Mouse (Mus musculus) layer of hippocampus, postnatal 14 days (tissue): ENCODE results near the gene Cspg4. TPM values are rescaled to one million over a fixed set of nuclear protein-coding genes. Genes with fewer than 3 reads are reported as not detected.

Experiments used
- DNase-seq, 2 experiments: peaks; one replicate each; pipeline ENCODE4 v3.0.0; 2021 to 2022; ENCODE audit warnings: low spot score in 2 of 2, mixed read lengths in 1 of 2
- total RNA-seq, 2 experiments: library from RNA; stranded (reverse); gene quantifications; 2 replicates each; pipeline ENCODE4 v1.2.3; 2021

Cspg4 gene
- total RNA-seq, 2 experiments from 2014 or later: 33.0 to 36.4 TPM

- DNase-seq: no peak
Measured at GRCm38 (mm10) chr9:56864216-56864729, 560 bp upstream of the Cspg4 start, which contains the start of gene Odf3l1. Gene Odf3l1, minus strand, starts transcription at chr9:56864679.

GRCm38 (mm10) chr9:56865673-56866400 lies 1.0 kb downstream of the Cspg4 start:
- no peak for DNase-seq

GRCm38 (mm10) chr9:56866430-56866829 lies 1.6 kb downstream of the Cspg4 start:
- no peak for DNase-seq

- DNase-seq: peak; percentile 81 to 90
Measured at GRCm38 (mm10) chr9:56868292-56868691, 3.5 kb downstream of the Cspg4 start.

- DNase-seq: no peak
Measured at GRCm38 (mm10) chr9:56869552-56869951, 4.7 kb downstream of the Cspg4 start.

- DNase-seq: no peak
Measured at GRCm38 (mm10) chr9:56870778-56871177, 5.9 kb downstream of the Cspg4 start.

GRCm38 (mm10) chr9:56871191-56871590 lies 6.4 kb downstream of the Cspg4 start:
- no peak for DNase-seq

- no peak for DNase-seq
Measured at GRCm38 (mm10) chr9:56872105-56872903, 7.5 kb downstream of the Cspg4 start.

GRCm38 (mm10) chr9:56873097-56873496 lies 8.3 kb downstream of the Cspg4 start:
- DNase-seq: no peak

- no peak for DNase-seq
Measured at GRCm38 (mm10) chr9:56876784-56877183, 12.0 kb downstream of the Cspg4 start.

- no peak for DNase-seq
Measured at GRCm38 (mm10) chr9:56877284-56877683, 12.5 kb downstream of the Cspg4 start.

GRCm38 (mm10) chr9:56880790-56881189 lies 16.0 kb downstream of the Cspg4 start:
- DNase-seq: no peak

GRCm38 (mm10) chr9:56881539-56882082 lies 16.8 kb downstream of the Cspg4 start:
- DNase-seq: no peak

GRCm38 (mm10) chr9:56882283-56882682 lies 17.4 kb downstream of the Cspg4 start:
- DNase-seq: no peak

- DNase-seq: no peak
Measured at GRCm38 (mm10) chr9:56882818-56883217, 18.0 kb downstream of the Cspg4 start.

GRCm38 (mm10) chr9:56883470-56883869 lies 18.6 kb downstream of the Cspg4 start:
- DNase-seq: no peak

GRCm38 (mm10) chr9:56884328-56884727 lies 19.5 kb downstream of the Cspg4 start:
- DNase-seq: no peak

- DNase-seq: no peak
Measured at GRCm38 (mm10) chr9:56886113-56886512, 21.3 kb downstream of the Cspg4 start.

- no peak for DNase-seq
Measured at GRCm38 (mm10) chr9:56886601-56887000, 21.8 kb downstream of the Cspg4 start.

- no peak for DNase-seq
Measured at GRCm38 (mm10) chr9:56887581-56887980, 22.7 kb downstream of the Cspg4 start.

GRCm38 (mm10) chr9:56889817-56890216 lies 25.0 kb downstream of the Cspg4 start:
- peak; percentile 68 to 88 for DNase-seq
